Mouse (Mus musculus) spleen, postnatal 36 days (tissue): ENCODE data around the gene Olfr139.

Source experiments
- DNase-seq, 2 experiments: peaks; one replicate each; pipeline ENCODE4 v3.0.0; 2022; ENCODE audit warnings: low spot score in 2 of 2, mixed read lengths in 1 of 2

Olfr139 gene

DNA sequence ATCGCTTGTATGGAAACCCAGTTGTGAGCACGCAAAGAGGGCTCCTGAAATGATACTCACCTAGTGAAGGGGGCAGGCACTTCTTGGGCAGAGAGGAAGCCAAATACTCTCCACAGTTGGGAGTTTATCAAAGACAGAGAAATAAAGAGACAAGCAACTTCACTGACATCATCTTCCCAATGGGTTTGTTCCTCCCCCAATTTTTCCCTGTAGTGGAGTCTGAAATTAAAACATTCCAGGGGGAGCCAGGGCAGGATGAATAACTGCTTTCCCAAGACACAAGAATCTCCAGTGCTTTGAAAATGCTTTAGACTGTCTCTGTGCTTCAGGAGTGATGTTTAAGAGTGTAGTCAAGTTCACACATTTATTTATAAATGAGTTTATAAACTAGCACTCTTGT, at the start of gene Olfr139, which contains the start of gene Olfr399:
Gene Olfr139, minus strand, starts transcription at position 101 of the 400 bp plus-strand sequence.
Gene Olfr399, minus strand, starts transcription at position 165 of the 400 bp plus-strand sequence.
- DNase-seq: no peak

DNA sequence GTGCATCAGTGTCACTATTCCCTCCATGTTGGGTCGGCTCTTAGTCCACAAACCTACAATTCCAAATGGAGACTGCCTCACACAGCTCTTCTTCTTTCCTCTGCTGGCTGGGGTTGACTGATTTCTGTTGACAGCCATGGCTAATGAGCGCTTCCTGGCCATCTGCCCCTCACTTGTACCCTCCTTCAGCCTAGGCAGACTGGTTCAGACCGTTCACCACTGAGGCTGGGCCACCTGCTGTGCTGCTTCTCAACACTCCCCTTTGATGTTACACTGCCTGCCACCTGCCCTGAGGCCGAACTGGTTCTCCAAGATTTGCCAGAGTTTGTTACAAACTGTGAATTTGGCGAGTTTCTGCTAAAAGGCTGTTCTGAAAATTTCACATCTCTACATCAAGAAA, 48.7 kb upstream of the Olfr139 start:
- DNase-seq: no peak

DNA sequence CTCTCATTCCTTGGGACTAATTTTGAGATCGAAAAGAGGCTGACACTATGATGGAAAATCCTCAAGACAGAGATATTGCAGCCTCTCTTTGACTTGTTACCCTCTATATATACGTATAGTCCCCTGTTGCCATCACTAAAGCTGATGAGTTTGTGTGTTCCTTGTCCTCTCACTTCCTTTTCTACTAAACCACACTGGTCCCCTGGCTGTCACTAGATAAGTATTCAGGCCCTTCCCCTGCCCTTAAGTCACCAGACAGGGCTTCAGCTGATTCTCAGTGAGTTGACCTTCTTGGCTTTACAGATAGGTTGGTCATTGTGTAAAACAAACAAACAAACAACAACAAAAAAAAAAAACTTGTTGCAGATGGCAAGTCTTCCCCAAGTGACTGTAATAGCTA, 45.2 kb upstream of the Olfr139 start:
- no peak for DNase-seq

DNA sequence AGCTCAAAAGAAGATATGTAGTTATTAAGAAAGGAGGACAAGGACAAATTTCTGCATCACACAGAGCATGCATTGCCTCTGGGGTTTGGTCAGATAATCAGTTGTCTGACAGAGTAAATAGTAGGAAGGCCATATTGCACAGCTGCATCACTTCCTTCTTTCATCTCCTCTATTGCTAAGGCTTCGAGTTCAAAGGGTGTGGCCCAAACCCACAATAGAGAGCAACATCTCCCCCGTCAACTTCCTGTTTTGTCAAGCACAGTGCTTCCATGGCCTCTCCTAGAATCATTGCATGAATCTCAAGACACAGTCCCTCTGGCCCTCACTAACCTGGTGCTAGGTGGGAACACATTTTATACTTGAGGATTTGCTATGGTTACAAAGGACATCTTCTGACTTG, 44.4 kb upstream of the Olfr139 start:
- peak; percentile 23 to 25 for DNase-seq

DNA sequence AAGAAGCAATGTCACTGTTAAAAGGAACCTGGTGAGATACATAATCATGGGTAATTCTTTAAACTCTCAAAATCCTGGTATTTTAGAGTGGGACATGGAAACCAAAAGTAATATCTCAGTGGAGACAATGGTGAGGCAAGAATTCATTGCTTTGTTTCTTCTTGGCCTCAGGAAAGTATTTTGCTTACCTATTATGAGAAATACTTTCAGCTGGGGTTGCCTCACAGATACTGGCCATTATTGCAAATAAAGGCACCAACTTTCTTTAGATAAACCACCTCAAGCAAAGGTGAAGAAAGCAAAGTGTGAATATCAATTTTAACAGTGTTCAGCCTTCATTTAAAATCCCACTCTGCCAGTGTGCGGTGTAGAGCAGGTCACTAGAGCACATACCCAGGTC, 13.3 kb upstream of the Olfr139 start, which contains the start of gene Zfp616:
Gene Zfp616, plus strand, starts transcription at position 301 of the 400 bp plus-strand sequence.
- no peak for DNase-seq

DNA sequence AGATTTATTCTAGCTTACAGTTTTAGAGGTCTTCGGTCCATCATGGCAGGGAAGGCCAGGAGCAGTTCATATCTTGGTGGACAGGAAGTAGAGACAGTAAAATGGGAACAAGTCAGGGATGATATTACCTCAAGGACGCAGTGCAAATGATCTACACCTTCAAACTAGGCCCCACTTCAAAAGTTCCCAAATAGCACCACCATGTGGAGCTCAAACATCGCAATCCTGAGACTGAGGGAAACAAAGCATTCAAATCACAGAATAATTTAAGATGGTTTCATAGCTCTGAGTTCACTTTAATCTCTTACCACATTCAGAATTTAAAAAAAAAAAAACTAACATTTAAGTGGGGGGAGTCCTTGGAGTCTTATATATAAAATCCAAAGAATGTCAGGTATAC, 5.0 kb downstream of the Olfr139 start:
- no peak for DNase-seq
